Mouse (Mus musculus) myocyte (in vitro differentiated cells): ENCODE data around the gene Cd83.
A peak's percentile ranks its signal among the peaks of the same experiment; 100 is the strongest.

ENCODE experiments used
- CEBPB ChIP-seq: IDR thresholded peaks from 2 replicates; pipeline ENCODE4 v1.6.1; 2011; ENCODE audit warnings: mild to moderate bottlenecking, moderate library complexity; ENCODE audit not compliant: poor library complexity, insufficient read depth, severe bottlenecking
- E2F4 ChIP-seq: IDR thresholded peaks from one replicate; pipeline ENCODE4 v1.6.1; 2011; ENCODE audit warnings: mild to moderate bottlenecking, control low read depth, moderate library complexity; ENCODE audit not compliant: insufficient read depth
- MAX ChIP-seq: IDR thresholded peaks from one replicate; pipeline ENCODE4 v1.6.1; 2011; ENCODE audit warnings: low read depth, mild to moderate bottlenecking, control low read depth
- MYOD1 ChIP-seq, 3 experiments: IDR thresholded peaks; one replicate each; pipeline ENCODE4 v1.6.1; 2011; ENCODE audit warnings: control low read depth in 2 of 3, low read depth in 2 of 3, mild to moderate bottlenecking in 2 of 3, moderate library complexity in 1 of 3; ENCODE audit not compliant: insufficient read length in 2 of 3, control insufficient read depth in 1 of 3
- MYOG ChIP-seq, 3 experiments: IDR thresholded peaks; one replicate each; pipeline ENCODE4 v1.6.1; 2011; ENCODE audit warnings: control low read depth in 2 of 3, low read depth in 2 of 3, mild to moderate bottlenecking in 2 of 3; ENCODE audit not compliant: insufficient read length in 2 of 3, control insufficient read depth in 1 of 3, insufficient read depth in 1 of 3
- POLR2A ChIP-seq: IDR thresholded peaks from one replicate; pipeline ENCODE4 v1.6.1; 2011; ENCODE audit warnings: low read depth, mild to moderate bottlenecking, control low read depth, moderate library complexity; ENCODE audit not compliant: insufficient read length
- POLR2AphosphoS2 ChIP-seq: IDR thresholded peaks from one replicate; pipeline ENCODE4 v1.6.1; 2011; ENCODE audit warnings: low read depth, control low read depth; ENCODE audit not compliant: insufficient read length
- REST ChIP-seq: IDR thresholded peaks from one replicate; pipeline ENCODE4 v1.6.1; 2011; ENCODE audit warnings: mild to moderate bottlenecking, control low read depth, moderate library complexity; ENCODE audit not compliant: insufficient read depth, insufficient read length
- SRF ChIP-seq: IDR thresholded peaks from one replicate; pipeline ENCODE4 v1.6.1; 2011; ENCODE audit warnings: low read depth; ENCODE audit not compliant: control insufficient read depth, insufficient read length
- TCF12 ChIP-seq: IDR thresholded peaks from one replicate; pipeline ENCODE4 v1.6.1; 2011; ENCODE audit warnings: mild to moderate bottlenecking, control low read depth; ENCODE audit not compliant: poor library complexity, insufficient read depth, severe bottlenecking
- TCF3 ChIP-seq: IDR thresholded peaks from one replicate; pipeline ENCODE4 v1.6.1; 2011; ENCODE audit warnings: low read depth, control low read depth; ENCODE audit not compliant: insufficient read length
- USF1 ChIP-seq: IDR thresholded peaks from one replicate; pipeline ENCODE4 v1.6.1; 2011; ENCODE audit warnings: low read depth, mild to moderate bottlenecking, control low read depth, moderate library complexity

DNA sequence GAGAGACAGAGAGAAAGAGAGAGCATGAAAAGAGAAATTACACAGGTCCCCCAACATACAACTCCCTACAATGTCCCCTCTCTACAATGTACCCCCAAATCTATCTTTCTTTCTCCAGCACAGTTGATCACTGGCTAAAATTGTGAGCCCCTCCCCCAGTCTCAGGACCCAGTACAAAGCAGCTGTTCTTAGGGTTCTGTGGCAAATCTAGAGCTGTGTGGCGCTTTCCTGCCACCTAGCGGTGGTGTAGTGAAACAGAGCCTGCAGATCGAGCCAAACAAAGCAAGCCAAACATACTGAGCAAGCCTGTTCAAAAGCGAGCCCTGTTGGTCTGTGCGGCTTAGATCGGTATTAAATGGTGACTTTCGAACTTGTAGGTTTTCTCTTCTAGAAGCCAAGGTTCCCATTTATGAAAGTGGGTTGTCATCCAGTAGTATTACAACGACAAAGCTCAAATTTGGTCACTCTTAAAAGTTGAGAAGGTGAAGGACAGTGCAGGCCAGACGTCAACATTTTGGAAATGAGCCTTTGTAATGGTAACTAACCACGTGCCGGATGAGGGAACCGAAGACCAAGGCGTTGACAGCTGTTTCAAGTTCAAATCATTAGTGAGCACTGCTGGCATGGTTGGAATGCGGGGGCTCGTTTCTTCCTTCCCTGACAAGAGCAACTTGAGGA is 44.8 kb upstream of the Cd83 start:
- TF ChIP-seq POLR2A (no peak), TCF3 (no peak), USF1 (no peak), MAX (no peak), POLR2AphosphoS2 (no peak), TCF12 (no peak), MYOD1 (IDR thresholded peaks at IDR 0.05; ENCODE audit: control insufficient read depth in 1 of 3, insufficient read length in 2 of 3, low read depth in 2 of 3) (peak; percentile 39 to 42 (median 41)), REST (no peak), E2F4 (no peak), SRF (no peak), MYOG (IDR thresholded peaks at IDR 0.05; ENCODE audit: control insufficient read depth in 1 of 3, insufficient read depth in 1 of 3, insufficient read length in 2 of 3, low read depth in 2 of 3) (peak in 2 of 3 experiments; percentile 55 to 66), CEBPB (no peak)
